Comparison of ENCODE assay signal across 8 mouse cellular contexts in the genomic region with DNA sequence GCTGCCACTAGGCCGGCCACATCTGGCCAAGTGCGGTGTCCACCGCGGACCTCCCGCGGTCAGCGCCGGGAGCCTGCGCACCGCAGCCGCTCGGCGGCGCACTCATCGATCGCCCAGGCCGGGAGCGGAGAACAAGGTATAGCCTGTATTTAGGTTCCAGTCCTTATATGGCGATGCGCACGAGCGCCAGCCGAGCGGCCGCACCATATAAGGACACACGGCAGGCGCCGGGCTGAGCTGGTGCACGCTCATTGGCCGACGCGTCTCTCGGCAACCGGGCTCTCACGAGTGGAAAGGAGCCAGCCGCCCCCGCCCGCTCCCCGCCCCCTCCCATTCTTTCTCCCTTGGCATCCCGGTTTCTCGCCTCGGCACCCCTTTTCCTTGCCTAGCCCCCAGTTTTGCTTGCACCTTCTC. TPM values are rescaled to one million over a fixed set of nuclear protein-coding genes. Genes with fewer than 3 reads are reported as not detected.
DNase-seq lines count a peak whose midpoint lies in the region; ATAC-seq and TF ChIP-seq lines count a peak whose summit lies in the region.

No protein-coding gene starts in this region.

- no peaks in the 10 kb centered on the region for H3K9me3 ChIP-seq in embryonic facial prominence, embryonic 13.5 days
- no peaks in the 10 kb centered on the region for H3K9me3 ChIP-seq in heart, postnatal 0 days (replicated peaks; ENCODE audit: control insufficient read depth, low read length)
- H3K9me3 ChIP-seq in lung, embryonic 14.5 days (ENCODE audit: low read depth, low read length): no peaks in the 10 kb centered on the region

- peak overlapping the region; percentile 55 for H3K4me3 ChIP-seq in embryonic facial prominence, embryonic 13.5 days
- peak overlapping the region; percentile 17 for H3K4me3 ChIP-seq in heart, postnatal 0 days (ENCODE audit: low read depth, low read length)
- peak overlapping the region; percentile 34 for H3K4me3 ChIP-seq in lung, embryonic 14.5 days (ENCODE audit: low read depth, low read length)

- peak; percentile 8; the same call in 1 of the 2 replicates for TF ChIP-seq CTCF in heart, postnatal 0 days (IDR thresholded peaks at IDR 0.05; ENCODE audit: low read depth)
- 0 out of 2 replicates have a peak, but pooled peaks have one; percentile 17 for TF ChIP-seq CTCF in lung, embryonic 14.5 days (IDR thresholded peaks at IDR 0.05; ENCODE audit: low read depth)

- peaks cover 55% of the 10 kb centered on the region for H3K4me1 ChIP-seq in embryonic facial prominence, embryonic 13.5 days
- peaks cover 36% of the 10 kb centered on the region for H3K4me1 ChIP-seq in heart, postnatal 0 days (ENCODE audit: control insufficient read depth, insufficient read depth)
- peaks cover 21% of the 10 kb centered on the region for H3K4me1 ChIP-seq in lung, embryonic 14.5 days (ENCODE audit: insufficient read depth)

- H3K4me2 ChIP-seq in embryonic facial prominence, embryonic 13.5 days: peak overlapping the region; percentile 81
- H3K4me2 ChIP-seq in heart, postnatal 0 days (ENCODE audit: low read depth, low read length): peak overlapping the region; percentile 52
- H3K4me2 ChIP-seq in lung, embryonic 14.5 days: peak overlapping the region; percentile 82

- peak overlapping the region; percentile 66 for H3K9ac ChIP-seq in embryonic facial prominence, embryonic 13.5 days
- H3K9ac ChIP-seq in heart, postnatal 0 days (replicated peaks; ENCODE audit: low read depth, low read length): no peak overlapping the region
- H3K9ac ChIP-seq in lung, embryonic 14.5 days: peak overlapping the region; percentile 36

- WGBS in embryonic facial prominence, embryonic 13.5 days: 0% methylated on average over 34 of the region's 42 CpGs
- WGBS in heart, postnatal 0 days: 0% methylated on average over 39 of the region's 42 CpGs
- WGBS in lung, embryonic 14.5 days: under 1% methylated on average over 42 of the region's 42 CpGs

- DNase-seq in B cell, adult 2 months: peak; percentile 75 to 80
- peak; percentile 86 for DNase-seq in T-cell, adult 2 months (ENCODE audit: low spot score)
- DNase-seq in heart, postnatal 0 days (ENCODE audit: low spot score): peak; percentile 84
- peak; percentile 61 to 78 for DNase-seq in layer of hippocampus, adult 18-20 months (ENCODE audit: low spot score in 2 of 2)
- DNase-seq in lung, embryonic 14.5 days: peak; percentile 96
- DNase-seq in thymus, postnatal 0 days (ENCODE audit: low spot score): peak; percentile 92

- peak overlapping the region; percentile 58; the same call in 1 of the 2 replicates for H3K27ac ChIP-seq in embryonic facial prominence, embryonic 13.5 days
- peak overlapping the region; percentile 3; the same call in 1 of the 2 replicates for H3K27ac ChIP-seq in heart, postnatal 0 days (ENCODE audit: low read depth)
- H3K27ac ChIP-seq in lung, embryonic 14.5 days (ENCODE audit: low read depth): peak overlapping the region; percentile 80

- ATAC-seq in embryonic facial prominence, embryonic 13.5 days (ENCODE audit: insufficient number of reproducible peaks, insufficient read depth, low FRiP score, low TSS enrichment, low read depth): peak; percentile 91
- ATAC-seq in heart, postnatal 0 days (ENCODE audit: insufficient read depth, low read depth): peak; percentile 77
- peak; percentile 88 for ATAC-seq in lung, embryonic 14.5 days (ENCODE audit: insufficient read depth)
- peak; percentile 77 for ATAC-seq in neutrophil, adult 5-6 weeks (ENCODE audit: extremely low read depth, insufficient number of reproducible peaks, low FRiP score, poor library complexity, severe bottlenecking)

- TF ChIP-seq EP300 in heart, postnatal 0 days (IDR thresholded peaks at IDR 0.05; ENCODE audit: low read depth): 0 out of 2 replicates have a peak, but pooled peaks have one; percentile 3

- H3K27me3 ChIP-seq in embryonic facial prominence, embryonic 13.5 days: peaks cover 87% of the 10 kb centered on the region
- H3K27me3 ChIP-seq in heart, postnatal 0 days (ENCODE audit: control insufficient read depth, insufficient read depth, low read length): peaks cover 79% of the 10 kb centered on the region
- peaks cover 83% of the 10 kb centered on the region for H3K27me3 ChIP-seq in lung, embryonic 14.5 days (ENCODE audit: insufficient read depth, low read length)

- no peaks in the 10 kb centered on the region for H3K36me3 ChIP-seq in embryonic facial prominence, embryonic 13.5 days
- no peaks in the 10 kb centered on the region for H3K36me3 ChIP-seq in heart, postnatal 0 days (replicated peaks; ENCODE audit: control insufficient read depth, insufficient read depth, low read length)
- H3K36me3 ChIP-seq in lung, embryonic 14.5 days (ENCODE audit: insufficient read depth): no peaks in the 10 kb centered on the region

RNA-seq across cellular contexts. Expression of a gene that starts 12.5 kb away (rescaled TPM):
- 6.8 and 10.7 TPM in 2 replicates for polyA plus RNA-seq in embryonic facial prominence, embryonic 13.5 days (2015; fragmentation: Nextera tagmentation; extraction: Ambion mirVana)
- 1.6 and 3.2 TPM in 2 replicates for total RNA-seq in heart, postnatal 0 days (2014; rRNA removed; ENCODE audit: low replicate concordance)
- polyA plus RNA-seq in heart, postnatal 0 days (2015; fragmentation: Nextera tagmentation; extraction: Ambion mirVana): 5.1 and 7.0 TPM in 2 replicates
- total RNA-seq in layer of hippocampus, adult 18-20 months (2021): 10 to 100 TPM in 1 of 2 experiments, 1 to 10 TPM in 1; 8.7 to 10.9 TPM
- polyA plus RNA-seq in lung, embryonic 14.5 days (2014; fragmentation: Nextera tagmentation; extraction: Ambion mirVana): 8.5 and 8.8 TPM in 2 replicates
- total RNA-seq in neutrophil, adult 5-6 weeks (2017): 2.2 and 4.8 TPM in 2 replicates
- 10.7 and 12.3 TPM in 2 replicates for polyA plus RNA-seq in thymus, postnatal 0 days (2015; fragmentation: Nextera tagmentation; extraction: Ambion mirVana)

RNA-seq across cellular contexts. Expression of a gene that starts 30.5 kb away (rescaled TPM):
- polyA plus RNA-seq in embryonic facial prominence, embryonic 13.5 days (2015; fragmentation: Nextera tagmentation; extraction: Ambion mirVana): 54.4 and 64.8 TPM in 2 replicates
- total RNA-seq in heart, postnatal 0 days (2014; rRNA removed; ENCODE audit: low replicate concordance): 1.8 and 13.0 TPM in 2 replicates
- polyA plus RNA-seq in heart, postnatal 0 days (2015; fragmentation: Nextera tagmentation; extraction: Ambion mirVana): 5.7 and 5.8 TPM in 2 replicates
- total RNA-seq in layer of hippocampus, adult 18-20 months (2021): 1 to 10 TPM; 2.5 to 2.9 TPM
- polyA plus RNA-seq in lung, embryonic 14.5 days (2014; fragmentation: Nextera tagmentation; extraction: Ambion mirVana): 35.6 and 43.4 TPM in 2 replicates
- total RNA-seq in neutrophil, adult 5-6 weeks (2017): 1.3 and 1.5 TPM in 2 replicates
- polyA plus RNA-seq in thymus, postnatal 0 days (2015; fragmentation: Nextera tagmentation; extraction: Ambion mirVana): 19.5 and 22.3 TPM in 2 replicates

RNA-seq across cellular contexts. Expression of a gene that starts 32.8 kb away (rescaled TPM):
- 13.0 and 14.4 TPM in 2 replicates for polyA plus RNA-seq in embryonic facial prominence, embryonic 13.5 days (2015; fragmentation: Nextera tagmentation; extraction: Ambion mirVana)
- total RNA-seq in heart, postnatal 0 days (2014; rRNA removed; ENCODE audit: low replicate concordance): 12.1 and 23.1 TPM in 2 replicates
- polyA plus RNA-seq in heart, postnatal 0 days (2015; fragmentation: Nextera tagmentation; extraction: Ambion mirVana): 6.8 and 8.2 TPM in 2 replicates
- total RNA-seq in layer of hippocampus, adult 18-20 months (2021): 10 to 100 TPM; 44.7 to 49.1 TPM
- 13.1 and 13.8 TPM in 2 replicates for polyA plus RNA-seq in lung, embryonic 14.5 days (2014; fragmentation: Nextera tagmentation; extraction: Ambion mirVana)
- 27.6 and 31.0 TPM in 2 replicates for total RNA-seq in neutrophil, adult 5-6 weeks (2017)
- 25.1 and 26.8 TPM in 2 replicates for polyA plus RNA-seq in thymus, postnatal 0 days (2015; fragmentation: Nextera tagmentation; extraction: Ambion mirVana)

Comparison
In these comparisons a context has a peak if more than half of its experiments do, and no peak if none do; other contexts are left out.
1. Peak in every context shown above with its lines: DNase-seq, ATAC-seq, H3K4me3 ChIP-seq and H3K27ac ChIP-seq.
2. H3K27ac ChIP-seq: peak in every context shown above with its lines; median percentile 80 in lung, embryonic 14.5 days; 58 in embryonic facial prominence, embryonic 13.5 days; 3 in heart, postnatal 0 days.